Mouse (Mus musculus) heart, adult 2 months (tissue): ENCODE results near the gene Stambp.

Experiments
- CTCF ChIP-seq: fragments of 200-600 bp; IDR thresholded peaks from 2 replicates; pipeline ENCODE4 v1.8.1; 2022; ENCODE audit warnings: antibody characterized with exemption, mild to moderate bottlenecking, moderate library complexity
- EP300 ChIP-seq: fragments of 200-500 bp; IDR thresholded peaks from 2 replicates; pipeline ENCODE4 v1.6.1; 2011; ENCODE audit warnings: low read depth, low read length, control low read depth; ENCODE audit not compliant: insufficient read depth
- POLR2A ChIP-seq: fragments of 200-500 bp; IDR thresholded peaks from 2 replicates; pipeline ENCODE4 v1.6.1; 2011; ENCODE audit warnings: mild to moderate bottlenecking, low read depth, low read length, control low read depth; ENCODE audit not compliant: insufficient read depth

DNA sequence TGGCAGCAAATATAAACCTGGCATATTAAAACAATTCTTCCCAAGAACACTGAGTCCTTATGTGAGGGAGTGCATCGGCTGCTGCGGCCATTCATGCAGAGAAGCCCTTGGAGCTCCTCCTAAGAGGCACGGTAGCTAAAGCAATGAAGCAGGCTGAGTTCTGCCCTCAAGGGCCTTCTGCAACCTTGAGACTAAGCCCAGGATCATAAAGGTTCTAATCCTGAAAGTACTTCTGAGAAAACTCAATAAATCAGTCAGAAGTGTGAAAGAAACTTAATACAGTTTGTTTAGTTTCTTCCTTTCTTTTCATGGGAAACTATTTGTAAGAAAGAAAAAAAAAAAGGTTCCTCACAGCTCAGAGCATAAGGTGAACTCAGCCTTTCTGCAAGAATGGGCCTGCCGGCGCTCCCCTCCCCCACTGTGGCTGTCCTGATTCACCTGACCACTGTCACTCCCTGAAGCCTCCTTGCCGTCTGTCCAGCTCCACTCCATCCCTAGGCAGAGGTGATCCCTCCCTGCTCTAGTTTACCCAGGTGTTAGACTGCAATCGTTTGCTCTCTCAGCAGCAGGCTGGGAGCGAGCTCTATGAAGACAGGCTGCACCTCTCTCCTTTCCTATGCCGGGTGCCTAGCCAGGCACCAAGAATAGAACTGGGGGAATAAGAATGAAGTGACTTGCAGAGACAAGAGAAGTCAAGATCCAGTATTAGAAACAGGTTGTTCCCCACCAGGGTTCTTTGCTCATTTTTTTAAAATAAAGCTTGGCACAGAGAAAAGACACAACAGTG lies 70.8 kb downstream of the Stambp start:
- no peak for TF ChIP-seq CTCF
- TF ChIP-seq POLR2A, result no peak
- no peak for TF ChIP-seq EP300
